Mouse (Mus musculus) megakaryocyte-erythroid progenitor cell, adult 5-6 weeks (primary cell): ENCODE measurements around the gene Gpr62. TPM values are rescaled to one million over a fixed set of nuclear protein-coding genes. Genes with fewer than 3 reads are reported as not detected.
A peak's percentile ranks its signal among the peaks of the same experiment; 100 is the strongest.
"Not testable (repeated sequence)": the region's sequence is repeated elsewhere in the genome, so short reads cannot be mapped to it uniquely, and the experiment has no call there.

Source experiments
- ATAC-seq: replicated peaks from 2 replicates; pipeline ENCODE4 v1.8.0; 2016; ENCODE audit warnings: mild to moderate bottlenecking, inconsistent platforms; ENCODE audit not compliant: severe bottlenecking, poor library complexity, low FRiP score, low TSS enrichment
- total RNA-seq, 2 experiments: library from RNA; stranded (forward) in 1 of 2; stranded (reverse) in 1 of 2; fragments of 200-1000, 215-1000 nt in 1 of 2; fragments of >200 nt in 1 of 2; fragmentation: Nextera tagmentation in 1 of 2; gene quantifications; 2 replicates each; pipeline ENCODE4 v1.2.3; 2014 to 2017

The Gpr62 gene
- total RNA-seq (2014; fragmentation: Nextera tagmentation) (not detected in 2 replicates), total RNA-seq (2017) (not detected in 2 replicates)

GRCm38 (mm10) chr9:106465571-106466200 lies at the start of gene Gpr62:
Gene Gpr62, minus strand, starts transcription at chr9:106465938.
- no peak for ATAC-seq

- ATAC-seq: no peak
These were observed 48.5 kb upstream of the Gpr62 start, which contains the start of gene Iqcf5 for GRCm38 (mm10) chr9:106514273-106514672. Gene Iqcf5, plus strand, starts transcription at chr9:106514573.

GRCm38 (mm10) chr9:106513566-106513965 lies 47.8 kb upstream of the Gpr62 start:
- ATAC-seq: no peak

- ATAC-seq: no peak
These were observed 47.2 kb upstream of the Gpr62 start for GRCm38 (mm10) chr9:106512729-106513450.

GRCm38 (mm10) chr9:106509356-106509755 lies 43.6 kb upstream of the Gpr62 start:
- ATAC-seq: no peak

- ATAC-seq: no peak
These were observed 38.5 kb upstream of the Gpr62 start for GRCm38 (mm10) chr9:106504246-106504645.

GRCm38 (mm10) chr9:106501846-106502245 lies 36.1 kb upstream of the Gpr62 start:
- ATAC-seq: no peak

GRCm38 (mm10) chr9:106499667-106500066 lies 33.9 kb upstream of the Gpr62 start, which contains the start of gene Iqcf1:
Gene Iqcf1, plus strand, starts transcription at chr9:106499967.
- ATAC-seq: no peak

GRCm38 (mm10) chr9:106487602-106488001 lies 21.9 kb upstream of the Gpr62 start:
- not testable (repeated sequence) for ATAC-seq

GRCm38 (mm10) chr9:106485076-106485475 lies 19.3 kb upstream of the Gpr62 start:
- ATAC-seq: no peak

- no peak for ATAC-seq
These were observed 17.9 kb upstream of the Gpr62 start for GRCm38 (mm10) chr9:106483606-106484005.

GRCm38 (mm10) chr9:106483136-106483535 lies 17.4 kb upstream of the Gpr62 start:
- ATAC-seq: no peak

- no peak for ATAC-seq
These were observed 16.9 kb upstream of the Gpr62 start for GRCm38 (mm10) chr9:106482578-106483115.

GRCm38 (mm10) chr9:106481676-106482075 lies 15.9 kb upstream of the Gpr62 start:
- no peak for ATAC-seq

GRCm38 (mm10) chr9:106481075-106481474 lies 15.3 kb upstream of the Gpr62 start:
- ATAC-seq: no peak

- ATAC-seq: no peak
These were observed 14.8 kb upstream of the Gpr62 start for GRCm38 (mm10) chr9:106480541-106480940.

GRCm38 (mm10) chr9:106478101-106478500 lies 12.4 kb upstream of the Gpr62 start:
- ATAC-seq: no peak

- ATAC-seq: 0 out of 2 replicates have a peak, but pooled peaks have one; percentile 5
These were observed 11.9 kb upstream of the Gpr62 start for GRCm38 (mm10) chr9:106477649-106478048.

- peak; percentile 92 for ATAC-seq
These were observed 11.3 kb upstream of the Gpr62 start, which contains the start of gene Parp3 for GRCm38 (mm10) chr9:106476924-106477484. Gene Parp3, minus strand, starts transcription at chr9:106476949.
